Mouse (Mus musculus): Measurements from ENCODE around the gene Zbed5.

DNA sequence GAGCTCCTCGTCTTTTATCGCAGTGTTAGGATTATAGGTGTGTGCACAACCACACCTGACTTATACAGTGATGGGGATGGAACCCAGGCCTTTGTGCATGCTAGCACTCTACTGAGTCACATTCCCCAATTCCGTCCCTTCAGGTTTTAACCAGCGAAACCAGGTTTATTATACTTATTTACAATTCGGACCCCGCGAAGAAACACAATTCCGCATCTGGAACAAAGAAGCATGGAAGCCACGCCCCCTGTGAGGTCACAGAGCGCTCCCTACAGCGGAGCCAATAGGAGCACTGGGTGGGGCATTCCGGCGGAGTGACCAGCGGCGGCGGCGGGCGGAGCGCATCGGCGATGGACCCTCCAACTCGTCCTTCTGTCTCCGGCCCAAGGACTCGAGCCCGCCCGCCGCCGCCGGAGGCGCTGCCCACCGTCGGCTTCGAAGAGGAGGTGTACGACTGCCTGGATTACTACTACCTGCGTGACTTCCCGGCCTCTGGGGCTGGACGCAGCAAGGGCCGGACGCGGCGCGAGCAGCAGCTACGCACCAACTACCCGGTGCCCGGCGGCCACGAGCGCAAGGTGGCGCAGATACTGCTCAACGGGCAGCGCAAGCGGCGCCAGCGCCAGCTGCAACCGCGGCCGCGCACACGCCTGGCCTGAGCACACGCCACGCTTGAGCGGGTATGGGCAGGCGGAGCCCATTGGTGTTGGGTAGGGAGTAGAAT is 12.9 kb downstream of the Zbed5 start, which contains the start of gene Nupr1l:
- peak; percentile 22; the same call in 1 of the 2 replicates for TF ChIP-seq CTCF (IDR thresholded peaks at IDR 0.05; ENCODE audit: borderline replicate concordance, extremely low read depth, insufficient read depth, insufficient read length)
- peak; percentile 80; the same call in 1 of the 2 replicates for TF ChIP-seq POLR2A (IDR thresholded peaks at IDR 0.05; ENCODE audit: borderline replicate concordance, extremely low read depth, insufficient read depth, insufficient read length, poor library complexity, severe bottlenecking)

All from brain, embryonic 14.5 days (tissue).